Mouse (Mus musculus) gonadal fat pad, adult 2 months (tissue): ENCODE data around the gene Clic4. TPM values are rescaled to one million over a fixed set of nuclear protein-coding genes. Genes with fewer than 3 reads are reported as not detected.

Source experiments
- DNase-seq: peaks from one replicate; pipeline ENCODE4 v3.0.0-alpha.2; 2012; ENCODE audit warnings: low read depth
- polyA plus RNA-seq: library from polyadenylated mRNA; depleted of rRNA; stranded (reverse); fragments of >200 nt; gene quantifications from 2 replicates; pipeline ENCODE4 v1.2.3, GENCODE M21; 2012

The Clic4 gene
- polyA plus RNA-seq, 1 experiment, result 90.5 TPM

DNA sequence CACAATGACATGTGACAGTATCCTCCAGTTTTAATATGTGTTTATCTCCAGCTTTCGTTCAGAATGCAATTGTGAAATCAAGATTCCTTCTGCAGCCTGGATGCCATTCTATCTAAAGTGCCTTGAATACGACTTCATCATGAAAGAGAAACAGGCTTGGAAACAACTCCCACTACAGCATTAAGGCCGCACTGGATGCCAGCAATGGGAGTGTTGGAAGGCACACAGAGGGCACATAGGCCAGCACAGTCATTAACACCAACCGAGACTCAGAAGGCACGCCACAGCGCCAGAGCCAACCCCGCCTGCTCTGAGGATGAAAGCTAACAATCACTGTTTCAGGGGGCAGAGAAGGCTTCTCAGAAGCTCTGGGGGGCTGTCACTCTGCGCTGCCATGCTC lies 37.1 kb downstream of the Clic4 start:
- DNase-seq, result no peak

DNA sequence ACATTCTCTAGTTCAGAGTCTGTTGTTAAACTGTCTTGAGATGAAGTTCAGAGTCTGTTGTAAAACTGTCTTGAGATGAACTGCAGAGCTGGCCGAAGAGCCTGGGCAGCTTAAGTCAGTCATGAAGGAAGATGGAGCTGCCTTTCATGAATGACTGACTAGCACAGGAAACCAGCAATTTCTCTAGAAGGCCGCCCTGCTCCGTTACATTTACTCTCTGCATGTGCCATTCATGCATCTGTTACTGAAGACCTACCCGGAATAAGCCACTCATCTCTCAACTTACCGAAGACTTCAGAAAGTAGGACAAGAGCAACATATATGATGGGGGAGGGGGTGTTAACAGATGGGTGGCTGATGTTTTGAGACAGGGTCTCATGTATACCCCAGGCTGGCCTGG lies 40.1 kb downstream of the Clic4 start:
- DNase-seq, result no peak

DNA sequence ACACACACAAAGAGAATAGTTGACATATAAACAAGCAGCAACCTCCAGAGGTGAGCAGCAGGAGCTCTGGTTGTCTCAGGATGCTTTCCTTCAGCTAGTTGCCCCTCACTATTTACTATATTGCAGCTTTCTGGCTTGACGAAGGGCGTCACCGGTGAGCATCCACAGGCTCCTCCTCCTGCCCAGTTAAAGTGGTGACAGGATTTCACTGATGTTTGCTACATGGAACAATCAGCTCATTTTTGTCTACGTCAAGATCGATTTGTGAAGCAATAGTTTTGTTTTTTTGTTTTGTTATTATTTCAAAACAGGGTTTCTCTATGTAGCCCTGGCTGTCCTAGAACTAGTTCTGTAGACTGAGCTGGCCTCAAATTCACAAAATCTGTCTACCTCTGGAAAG lies 41.1 kb downstream of the Clic4 start:
- no peak for DNase-seq

DNA sequence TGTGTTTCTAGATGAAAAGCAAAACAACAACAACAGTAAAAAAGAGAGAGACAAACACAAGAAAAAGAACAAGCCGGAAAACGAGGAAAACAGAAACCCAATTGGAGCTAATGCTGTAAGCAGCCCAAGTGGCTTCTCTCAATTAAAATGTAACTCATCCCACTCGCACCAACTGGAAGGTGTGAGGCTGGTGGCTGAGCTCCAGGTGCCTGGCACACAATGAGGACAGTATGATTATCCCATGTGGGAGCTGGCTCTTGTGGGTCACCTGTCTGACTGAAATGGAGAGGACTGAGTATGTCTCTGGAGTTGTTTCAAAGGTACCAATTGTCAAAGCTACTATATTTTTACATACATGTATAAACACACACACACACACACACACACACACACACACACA lies 41.5 kb downstream of the Clic4 start:
- no peak for DNase-seq

DNA sequence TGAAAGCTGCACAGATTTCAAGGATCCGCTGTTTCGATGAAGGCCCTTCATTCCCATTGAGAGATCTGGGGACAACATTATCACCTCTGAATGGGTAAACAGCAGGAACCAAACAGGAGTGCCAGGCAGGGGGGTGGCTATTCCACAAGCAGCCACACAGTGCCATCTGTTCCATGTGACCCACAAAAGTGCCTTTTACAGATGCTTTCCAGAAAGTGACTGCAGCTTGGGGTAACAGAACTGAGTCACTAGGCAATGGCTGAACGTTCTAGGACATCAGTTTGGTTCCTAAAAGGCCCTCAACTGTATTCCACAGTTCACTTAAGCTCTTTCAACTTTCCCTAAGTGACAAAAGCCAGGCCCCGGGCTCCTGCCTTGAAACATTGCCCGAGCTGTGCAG lies 42.0 kb downstream of the Clic4 start:
- DNase-seq, result no peak

DNA sequence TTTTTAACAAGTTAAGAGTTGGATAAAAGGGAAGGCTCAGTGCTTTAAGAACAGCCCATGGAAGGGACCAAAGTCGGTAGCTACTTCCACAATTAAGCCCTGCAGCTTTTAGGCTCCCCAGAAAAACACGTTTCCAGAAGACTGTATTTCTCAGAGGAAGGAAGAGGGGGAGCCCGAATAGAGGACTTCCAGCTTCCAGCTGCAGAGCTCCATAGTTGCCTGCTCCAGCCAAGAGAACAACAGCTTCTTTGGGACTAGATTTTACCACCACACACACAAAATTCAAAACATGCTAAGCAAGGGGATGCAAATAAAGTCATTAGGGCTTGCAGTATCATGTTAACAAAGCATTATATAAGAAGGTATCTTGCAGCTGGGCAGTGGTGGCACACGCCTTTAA lies 42.7 kb downstream of the Clic4 start:
- DNase-seq, result no peak

DNA sequence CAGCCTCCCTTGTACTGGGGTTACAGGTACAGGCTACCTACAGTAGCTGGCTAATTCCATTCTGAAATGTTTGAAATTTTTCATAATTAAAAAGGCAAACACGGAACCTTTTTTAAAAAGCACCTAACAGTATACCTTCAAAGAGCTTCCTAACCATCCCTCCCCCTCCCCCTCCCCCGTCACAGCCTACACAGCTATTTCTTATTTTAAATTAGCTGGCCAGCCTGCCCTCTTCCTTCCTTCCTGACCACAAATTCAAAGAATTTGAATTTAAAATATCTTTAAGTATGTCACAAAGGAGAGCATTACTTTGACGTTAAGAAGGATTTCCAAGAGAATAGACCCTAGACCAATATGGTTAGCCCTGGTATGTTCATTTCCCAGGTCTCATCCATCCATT lies 44.5 kb downstream of the Clic4 start:
- DNase-seq, result no peak

DNA sequence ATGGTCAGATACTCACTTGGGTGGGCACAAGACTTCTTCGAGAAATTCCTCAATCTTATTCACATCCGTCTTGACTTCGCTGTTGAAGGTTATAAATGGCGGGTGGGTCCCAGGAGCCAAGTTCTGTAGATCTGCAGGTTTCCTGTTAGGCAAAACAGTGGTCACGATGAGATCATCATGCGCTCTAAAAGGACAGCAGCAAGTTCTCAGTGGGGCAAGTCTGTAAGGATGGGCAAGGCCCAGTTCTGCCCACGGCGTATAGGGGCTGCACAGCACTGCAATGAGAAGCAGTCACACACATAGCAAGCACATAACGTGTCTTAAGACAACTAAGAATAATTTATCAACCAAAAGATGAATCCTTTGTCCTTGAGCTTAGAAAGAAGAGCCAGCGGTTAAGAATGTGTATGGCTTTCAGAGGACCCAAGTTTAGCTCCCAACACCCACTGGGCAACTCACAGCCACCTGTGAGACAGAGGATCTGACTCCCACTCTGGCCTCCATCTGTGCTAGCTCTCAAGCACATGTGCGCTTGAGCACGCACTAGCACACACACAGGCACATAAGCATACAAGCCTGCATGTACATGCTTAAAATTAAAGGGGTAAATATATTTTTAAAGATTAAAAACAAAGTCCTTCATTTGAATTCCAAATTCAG lies 46.5 kb downstream of the Clic4 start:
- no peak for DNase-seq

DNA sequence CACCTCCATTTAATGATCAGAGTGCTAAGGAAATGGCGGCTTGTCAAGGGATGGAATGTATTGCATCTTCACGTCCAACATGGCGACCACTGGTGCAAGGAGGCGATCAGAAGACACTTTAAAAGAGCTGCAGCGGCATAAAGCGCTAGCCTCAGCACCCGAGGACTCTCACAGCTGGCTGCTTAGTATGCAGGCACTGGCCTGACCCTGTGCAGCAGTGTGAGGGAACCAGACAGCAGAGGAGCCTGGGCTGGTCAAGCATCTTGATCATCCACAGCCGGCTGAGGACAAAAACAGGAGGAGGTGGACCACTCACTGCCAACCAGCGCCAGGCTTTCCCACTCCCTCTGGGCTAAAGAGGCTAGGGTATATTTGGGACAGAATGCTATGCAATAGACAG lies 48.8 kb downstream of the Clic4 start:
- no peak for DNase-seq

DNA sequence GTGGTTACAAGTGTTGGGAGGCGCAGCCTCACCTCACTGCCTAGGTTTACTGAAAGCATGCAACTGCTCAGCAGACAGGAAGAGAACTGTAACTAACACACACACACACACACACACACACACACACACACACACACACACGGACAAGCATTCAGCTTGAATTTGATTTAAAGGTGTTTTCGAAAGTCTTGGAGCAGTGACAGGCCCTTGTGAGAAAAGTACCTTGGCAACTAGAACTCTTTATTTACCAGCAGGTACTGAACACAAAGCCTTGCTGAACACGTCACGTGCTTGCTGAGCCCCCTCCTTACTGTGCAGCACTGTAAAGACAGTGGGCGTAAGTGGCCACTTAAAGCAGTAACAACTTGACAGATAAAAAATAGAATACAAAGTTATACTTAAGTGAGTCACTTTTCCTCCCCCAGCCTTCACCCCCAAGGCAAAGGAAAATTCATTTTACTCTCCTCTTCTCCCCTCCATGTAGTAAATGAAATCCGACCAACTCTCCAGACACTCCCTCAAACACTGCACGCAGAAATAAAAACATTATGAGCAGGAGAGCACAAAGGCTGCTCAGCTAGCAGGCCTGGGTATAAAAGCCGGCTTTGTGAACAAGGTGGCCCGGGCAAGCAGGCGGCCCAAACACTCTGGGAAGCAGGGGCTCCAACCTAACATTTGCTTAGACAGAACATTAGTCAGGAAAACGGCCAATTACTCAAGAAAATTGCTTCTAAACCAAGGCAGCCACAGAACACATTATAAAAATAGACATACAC lies 50.8 kb downstream of the Clic4 start:
- DNase-seq, result no peak

DNA sequence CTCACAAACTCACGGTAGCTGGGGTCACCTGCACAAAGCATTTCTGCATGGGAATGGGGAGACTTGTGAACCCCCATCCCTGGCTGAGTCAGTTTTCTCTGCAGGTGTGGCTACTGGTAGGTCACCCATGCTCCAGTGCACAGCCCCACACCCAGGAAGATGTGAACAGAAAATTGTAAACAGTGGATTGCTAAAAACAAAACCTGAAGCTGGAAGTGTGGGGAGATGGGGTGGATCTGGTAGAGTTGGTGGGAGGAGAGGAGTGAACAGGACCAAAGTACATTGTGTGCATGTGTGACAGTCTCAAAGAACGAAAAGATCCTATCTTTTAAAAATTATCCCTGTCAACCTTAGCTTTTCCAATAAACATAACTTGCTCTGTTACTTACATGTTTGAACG lies 52.0 kb downstream of the Clic4 start:
- no peak for DNase-seq

DNA sequence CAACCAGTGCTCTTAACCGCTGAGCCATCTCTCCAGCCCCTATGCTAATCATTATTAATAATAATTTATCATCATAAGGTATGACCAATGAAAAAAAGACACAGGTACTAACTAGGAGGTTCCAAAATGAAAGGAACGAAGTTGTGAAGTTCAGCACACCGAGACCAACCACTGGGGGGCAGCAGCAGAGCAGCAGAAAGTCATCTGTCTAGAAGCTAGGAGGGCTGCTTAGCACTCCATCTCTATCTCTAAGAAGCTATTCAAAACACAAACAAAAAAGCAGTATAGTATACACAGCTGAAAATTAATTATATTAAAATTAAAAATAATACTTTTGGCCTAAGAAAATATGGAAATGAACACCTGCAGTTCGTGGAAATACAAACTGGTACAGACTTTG lies 53.0 kb downstream of the Clic4 start:
- DNase-seq, result no peak

DNA sequence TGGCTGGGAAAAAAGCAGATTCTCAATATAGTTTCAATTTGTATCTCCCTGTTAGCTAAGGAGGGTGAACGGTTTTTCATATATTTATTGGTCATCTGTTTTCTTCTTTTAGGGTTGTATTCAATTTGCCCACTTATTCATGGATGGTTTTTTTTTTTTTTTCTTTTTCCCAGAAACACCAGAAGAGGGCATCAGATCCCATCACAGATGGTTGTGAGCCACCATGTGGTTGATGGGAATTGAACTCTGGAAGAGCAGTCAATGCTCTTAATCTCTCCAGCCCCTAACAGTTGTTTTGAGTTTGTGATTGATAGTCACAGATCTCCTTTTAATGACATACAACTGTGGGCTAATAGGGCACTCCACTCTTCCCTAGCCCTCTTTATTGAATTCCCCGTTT lies 62.8 kb downstream of the Clic4 start:
- DNase-seq, result no peak

DNA sequence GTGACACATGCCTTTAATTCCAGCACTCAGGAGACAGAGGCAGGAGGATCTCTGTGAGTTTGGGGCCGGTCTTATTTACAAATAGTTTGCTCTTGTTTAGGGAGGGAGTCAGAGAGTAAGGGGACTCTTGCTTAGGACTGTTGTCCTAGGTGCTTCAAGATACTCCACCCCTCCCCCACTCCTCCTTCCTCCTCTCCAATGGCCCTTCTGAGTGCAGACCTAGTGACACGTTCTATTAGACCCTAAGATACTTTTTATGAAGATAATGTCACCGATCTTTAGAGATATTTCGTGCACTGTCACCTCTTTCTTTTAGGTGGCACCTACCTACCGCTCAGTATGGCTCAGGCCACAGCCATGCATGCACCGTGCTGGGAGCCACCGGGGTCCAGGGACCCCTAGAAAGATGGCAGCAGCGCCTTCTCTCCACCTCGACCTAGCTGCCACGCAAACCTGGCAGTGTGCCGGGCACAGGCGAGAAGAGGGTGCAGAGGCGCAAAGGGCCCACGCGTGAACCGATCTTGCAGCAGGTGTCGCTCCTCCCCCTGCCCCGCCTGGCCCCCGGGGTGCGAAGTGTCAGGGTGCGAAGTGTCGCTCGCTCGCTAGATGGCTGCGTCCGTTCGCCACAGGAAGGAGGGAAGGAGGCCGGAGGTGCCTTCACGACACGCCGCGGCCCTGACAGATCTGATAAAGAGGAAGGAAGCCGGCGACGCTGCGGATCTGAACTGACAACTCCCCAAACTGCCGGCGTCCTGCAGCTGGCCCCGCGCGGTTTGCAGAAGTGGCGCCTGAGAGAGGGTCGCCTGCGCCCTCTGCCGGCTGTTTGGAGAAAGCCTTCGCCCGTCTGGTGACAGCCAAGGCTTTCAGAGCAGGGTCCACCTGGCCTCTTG lies 66.7 kb downstream of the Clic4 start:
- no peak for DNase-seq

DNA sequence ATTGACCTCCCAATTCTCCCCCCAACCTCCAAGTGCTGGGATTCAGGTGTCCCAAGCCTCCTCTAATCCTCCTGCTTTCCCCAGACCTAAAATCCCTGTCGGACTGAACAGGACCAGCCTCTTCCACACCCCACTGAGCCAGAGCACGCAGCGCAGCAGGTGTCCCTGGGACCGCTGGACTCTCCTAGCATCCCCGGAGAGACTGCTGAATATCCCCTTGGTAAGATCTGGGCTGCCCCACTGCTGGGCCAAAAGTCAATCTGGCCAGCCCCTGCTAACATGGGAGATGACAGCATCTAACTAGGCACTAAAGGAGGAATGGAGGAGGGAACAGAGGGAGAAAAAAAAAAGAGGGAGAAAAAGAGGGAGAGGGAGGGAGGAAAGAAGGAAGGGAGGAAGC lies 67.4 kb downstream of the Clic4 start:
- DNase-seq, result no peak

DNA sequence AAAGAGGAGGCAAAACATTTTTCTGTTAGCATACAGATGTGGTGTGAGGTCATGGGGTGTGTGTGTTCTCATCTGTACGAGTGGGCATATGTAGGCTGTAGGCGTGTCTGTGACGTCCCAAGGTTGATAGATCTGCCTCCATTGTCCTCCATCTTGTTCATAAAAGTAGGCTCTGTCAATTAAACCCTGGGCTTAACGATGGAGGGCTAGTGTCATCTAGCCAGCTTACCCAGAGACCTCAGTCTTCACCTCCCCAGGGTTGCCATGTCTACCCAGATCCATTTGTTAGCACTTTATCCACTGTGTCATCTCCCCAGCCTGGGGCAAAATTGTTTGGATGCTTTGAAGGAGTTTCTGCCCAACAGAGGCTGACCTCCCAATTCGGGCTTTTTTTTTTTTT lies 67.9 kb downstream of the Clic4 start:
- no peak for DNase-seq

DNA sequence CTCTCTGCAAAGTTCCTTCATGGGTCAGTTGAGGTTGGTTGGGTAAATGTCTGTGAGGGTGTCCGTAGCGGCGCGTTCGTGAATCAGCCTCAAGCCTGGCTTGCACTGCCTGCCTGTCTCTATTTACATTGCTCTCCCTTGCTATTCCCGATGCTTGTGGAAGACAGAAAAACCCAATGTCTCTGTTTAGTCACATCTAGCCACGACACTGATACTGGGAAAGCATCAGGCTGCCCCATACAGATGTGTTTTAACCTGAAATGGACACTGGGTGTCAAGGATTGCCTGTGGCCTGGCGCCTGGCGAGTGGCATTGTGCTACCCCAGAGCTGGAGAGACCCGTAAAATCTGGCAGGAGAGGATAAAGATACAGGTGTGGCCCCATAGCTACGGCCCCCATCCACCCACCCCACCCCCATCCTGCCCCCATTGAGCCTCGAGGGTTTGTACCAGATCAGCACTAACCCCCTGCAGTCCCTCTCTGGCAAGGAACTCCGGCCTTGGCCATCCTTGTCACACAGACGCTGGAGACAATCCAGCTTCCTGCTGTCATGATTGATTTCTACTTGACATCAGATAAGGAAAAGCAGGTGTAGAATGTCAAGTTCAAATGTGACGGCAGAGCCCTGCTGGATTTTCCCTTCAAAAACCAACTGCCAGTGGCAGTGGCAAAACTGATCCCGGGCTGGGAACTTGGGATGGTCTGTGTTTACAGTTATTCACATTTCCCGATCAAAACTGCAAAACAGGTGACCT lies 68.6 kb downstream of the Clic4 start:
- no peak for DNase-seq

DNA sequence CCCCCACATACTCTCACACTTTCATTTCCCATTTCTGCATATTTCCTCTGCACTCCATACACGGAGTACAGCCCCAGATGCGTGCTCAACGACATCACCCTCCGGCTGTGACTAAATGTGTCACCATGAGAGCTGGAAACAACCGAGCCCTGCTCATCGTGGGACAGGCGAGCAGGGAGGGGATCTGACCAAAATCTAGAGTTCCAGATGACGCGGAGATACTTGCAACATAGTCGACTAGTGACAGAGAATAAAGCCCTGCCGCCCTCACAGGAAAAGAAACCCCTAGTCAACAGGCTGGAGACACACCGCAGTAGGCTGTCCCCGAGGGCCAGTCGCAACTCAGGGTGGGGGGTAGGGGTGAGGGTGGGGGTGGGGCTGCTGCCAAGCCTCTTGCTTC lies 69.3 kb downstream of the Clic4 start:
- no peak for DNase-seq

DNA sequence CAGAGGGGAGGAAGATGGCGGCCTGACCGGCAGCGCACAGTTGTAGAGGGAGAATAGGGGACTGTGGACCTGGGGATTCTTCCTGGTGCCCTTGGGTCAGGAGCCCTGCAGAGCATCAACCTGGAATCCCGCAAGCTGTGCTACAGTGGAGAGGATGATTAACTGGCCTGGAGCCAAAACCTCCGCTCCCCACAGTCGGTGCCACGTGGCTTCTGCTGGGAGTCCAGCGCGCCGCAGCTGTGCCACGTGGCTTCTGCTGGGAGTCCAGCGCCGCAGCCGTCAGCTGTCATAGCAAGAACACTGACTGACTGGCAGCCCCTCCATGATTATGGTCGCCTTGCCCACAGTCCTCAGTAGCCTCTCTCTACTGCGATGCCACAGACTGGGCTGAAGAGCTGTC lies 70.8 kb downstream of the Clic4 start:
- no peak for DNase-seq

DNA sequence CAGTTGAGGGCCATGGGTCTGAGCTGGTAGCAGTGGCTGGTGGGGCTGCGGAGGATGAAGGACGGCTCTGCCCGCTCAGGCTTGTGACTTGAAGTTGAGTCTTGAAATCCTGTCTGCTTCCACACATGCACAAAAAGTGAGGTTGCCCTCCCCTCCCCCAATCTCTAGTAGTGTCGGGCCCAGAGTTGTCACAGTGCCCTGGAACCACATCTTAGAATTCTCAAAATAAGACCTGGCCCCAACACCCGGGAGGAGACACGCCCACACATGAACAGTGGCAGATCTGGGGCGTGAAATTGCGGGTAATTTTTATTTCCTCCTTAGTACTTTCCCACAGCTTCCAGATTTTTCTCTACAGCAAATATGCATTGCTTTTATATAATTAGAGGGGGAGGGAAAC lies 74.8 kb downstream of the Clic4 start:
- DNase-seq, result no peak

DNA sequence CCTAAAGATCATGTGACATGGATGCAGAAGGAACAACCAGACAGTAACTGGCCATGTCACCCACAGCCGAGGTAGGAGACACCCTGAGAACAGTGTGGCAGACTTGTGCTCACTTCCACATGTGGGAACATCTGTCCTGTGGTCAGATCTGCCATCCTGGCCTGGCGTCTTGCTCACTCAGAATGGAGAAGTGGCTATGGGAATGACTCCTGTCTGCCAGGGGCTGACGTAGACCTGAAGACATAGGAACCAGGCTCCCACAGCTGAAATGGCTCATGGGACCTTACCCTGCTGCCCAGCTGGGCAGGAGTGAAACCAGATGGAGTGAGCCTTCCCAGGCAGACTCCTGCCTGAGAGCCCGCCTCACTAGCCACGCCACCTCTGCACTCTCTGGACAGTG lies 79.8 kb downstream of the Clic4 start:
- no peak for DNase-seq

DNA sequence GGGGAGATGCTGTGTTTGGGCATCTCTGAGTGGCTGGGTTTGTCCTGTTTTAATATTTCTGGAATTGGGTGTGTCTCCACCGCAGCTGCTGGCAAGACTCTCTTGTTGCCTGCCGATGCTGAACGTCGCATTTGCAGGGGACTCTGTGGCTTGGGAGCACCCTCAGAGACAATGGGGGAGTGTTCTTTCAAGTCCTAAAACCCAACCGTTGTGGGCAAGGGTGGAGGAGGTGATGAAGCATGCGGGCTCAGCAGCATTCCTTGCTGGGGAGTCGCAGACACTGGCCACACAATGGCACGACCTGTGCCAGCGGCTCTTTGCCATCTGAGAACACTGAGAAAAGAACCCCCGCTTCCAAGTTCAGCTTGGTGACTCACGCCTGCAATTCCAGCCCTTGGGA lies 81.0 kb downstream of the Clic4 start:
- no peak for DNase-seq
